Mouse (Mus musculus) forelimb bud, embryonic 11.5 days (tissue): ENCODE data around the gene Asl.

Experiments
- DNase-seq: peaks from one replicate; pipeline ENCODE4 v3.0.0-alpha.2; 2012; ENCODE audit warnings: low read depth, low spot score

Asl gene

GRCm38 (mm10) chr5:130029142-130029897 is at the start of gene Asl, which contains the start of gene Crcp:
Asl (minus strand) TSS chr5:130029247.
Crcp (plus strand) TSS chr5:130029290.
- DNase-seq: peak; percentile 67

GRCm38 (mm10) chr5:130078834-130079156 is 49.7 kb upstream of the Asl start:
- no peak for DNase-seq

GRCm38 (mm10) chr5:130078096-130078833 is 49.2 kb upstream of the Asl start:
- DNase-seq: no peak

- DNase-seq: no peak
These were observed 47.3 kb upstream of the Asl start for GRCm38 (mm10) chr5:130076396-130076795.

GRCm38 (mm10) chr5:130074491-130074890 is 45.4 kb upstream of the Asl start:
- no peak for DNase-seq

- DNase-seq: no peak
These were observed 44.0 kb upstream of the Asl start, which contains the start of gene Tpst1 for GRCm38 (mm10) chr5:130073026-130073425. Tpst1 (plus strand) TSS chr5:130073326.

- DNase-seq: no peak
These were observed 38.8 kb upstream of the Asl start for GRCm38 (mm10) chr5:130067841-130068264.

- no peak for DNase-seq
These were observed 36.5 kb upstream of the Asl start for GRCm38 (mm10) chr5:130065579-130065978.

GRCm38 (mm10) chr5:130063760-130064159 is 34.7 kb upstream of the Asl start:
- DNase-seq: no peak

GRCm38 (mm10) chr5:130062096-130062495 is 33.0 kb upstream of the Asl start:
- no peak for DNase-seq

- no peak for DNase-seq
These were observed 31.2 kb upstream of the Asl start for GRCm38 (mm10) chr5:130060329-130060665.

GRCm38 (mm10) chr5:130059413-130060328 is 30.6 kb upstream of the Asl start:
- DNase-seq: no peak

- DNase-seq: no peak
These were observed 27.3 kb upstream of the Asl start for GRCm38 (mm10) chr5:130056303-130056702.

- no peak for DNase-seq
These were observed 26.6 kb upstream of the Asl start for GRCm38 (mm10) chr5:130055688-130056087.

GRCm38 (mm10) chr5:130052955-130053354 is 23.9 kb upstream of the Asl start:
- no peak for DNase-seq

- no peak for DNase-seq
These were observed 23.5 kb upstream of the Asl start for GRCm38 (mm10) chr5:130052510-130052909.

- DNase-seq: no peak
These were observed 22.2 kb upstream of the Asl start for GRCm38 (mm10) chr5:130051073-130051860.

- no peak for DNase-seq
These were observed 21.4 kb upstream of the Asl start for GRCm38 (mm10) chr5:130050416-130050815.

GRCm38 (mm10) chr5:130048786-130049520 is 19.9 kb upstream of the Asl start:
- no peak for DNase-seq

GRCm38 (mm10) chr5:130047013-130047412 is 18.0 kb upstream of the Asl start:
- DNase-seq: no peak

GRCm38 (mm10) chr5:130046589-130046988 is 17.5 kb upstream of the Asl start:
- no peak for DNase-seq
